Mouse (Mus musculus) G1E (cell line): ENCODE measurements at regions not wholly inside any gene's neighbourhood (a gene's known extent, or its start where the extent isn't known, plus 50 kb on each side); places are given as distances from the start of the nearest gene placed in this dataset.

Experiments used
- CTCF ChIP-seq: IDR thresholded peaks from 2 replicates; pipeline ENCODE4 v1.5.1; 2012; ENCODE audit warnings: low read depth, low read length, inconsistent platforms, mixed read lengths
- GATA1 ChIP-seq: IDR thresholded peaks from 2 replicates; pipeline ENCODE4 v1.6.1; 2012; ENCODE audit warnings: borderline replicate concordance, low read length, inconsistent platforms, mixed read lengths
- POLR2AphosphoS5 ChIP-seq: IDR thresholded peaks from 2 replicates; pipeline ENCODE4 v1.6.1; 2012; ENCODE audit warnings: low read depth, low read length, inconsistent platforms; ENCODE audit not compliant: insufficient replicate concordance
- TAL1 ChIP-seq: conservative IDR thresholded peaks from 2 replicates; pipeline ENCODE4 v1.6.1; 2012; ENCODE audit warnings: low read depth, low read length, inconsistent platforms, mixed read lengths

- TF ChIP-seq TAL1, result no peak
- no peak for TF ChIP-seq CTCF
- no peak for TF ChIP-seq GATA1
- TF ChIP-seq POLR2AphosphoS5, result no peak
These were observed 72.7 kb upstream of the Chd2 start for GRCm38 (mm10) chr7:73614341-73614740.
